Mouse (Mus musculus): ENCODE results near the gene Abt1.

The Abt1 gene

DNA sequence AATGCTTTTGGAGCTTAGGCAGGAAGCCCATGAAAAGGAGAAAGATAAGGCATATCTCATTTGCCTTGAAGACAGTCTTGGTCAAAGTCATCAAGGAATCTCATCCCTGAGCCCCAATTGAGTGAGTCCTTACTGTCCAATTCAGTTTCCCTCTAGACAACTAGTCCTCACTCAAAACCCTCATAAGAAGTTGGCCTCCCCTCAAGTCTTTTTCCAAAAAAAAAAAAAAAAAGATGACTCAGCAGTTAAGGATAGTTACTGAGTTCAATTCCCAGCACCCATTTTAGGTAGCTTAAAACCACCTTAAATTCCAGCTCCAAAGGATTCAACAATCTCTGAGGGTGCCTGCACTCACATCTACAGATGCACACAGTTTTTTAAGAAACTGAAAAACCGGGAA is 40.5 kb downstream of the Abt1 start:
- in situ Hi-C loops (cut with MboI, MseI) = no loop called here

DNA sequence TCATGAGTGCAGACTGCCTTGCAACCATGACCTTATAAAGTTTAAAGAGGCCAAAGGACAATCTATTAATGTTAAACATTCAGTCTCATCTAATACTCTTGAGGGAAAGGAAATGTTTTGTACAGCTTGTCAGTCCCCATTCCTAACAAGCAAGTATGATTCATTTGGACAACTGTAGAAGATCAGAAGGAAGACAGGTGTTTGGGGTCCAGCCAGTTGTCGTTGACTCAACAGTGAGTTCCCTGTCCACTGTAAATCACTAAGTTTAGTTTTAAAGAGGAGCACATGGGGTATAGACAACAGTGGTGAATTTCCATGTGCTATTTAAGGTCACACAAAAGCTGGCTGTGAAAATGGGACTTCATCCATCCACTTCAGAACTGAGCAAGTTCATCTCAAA is 51.2 kb downstream of the Abt1 start:
- in situ Hi-C loops (cut with MboI, MseI) = loop anchor here in 1 of 2 experiments (25.0 kb wide), 1 partner anchor 1860 kb away; the partner anchor contains the start of gene Gm11273

DNA sequence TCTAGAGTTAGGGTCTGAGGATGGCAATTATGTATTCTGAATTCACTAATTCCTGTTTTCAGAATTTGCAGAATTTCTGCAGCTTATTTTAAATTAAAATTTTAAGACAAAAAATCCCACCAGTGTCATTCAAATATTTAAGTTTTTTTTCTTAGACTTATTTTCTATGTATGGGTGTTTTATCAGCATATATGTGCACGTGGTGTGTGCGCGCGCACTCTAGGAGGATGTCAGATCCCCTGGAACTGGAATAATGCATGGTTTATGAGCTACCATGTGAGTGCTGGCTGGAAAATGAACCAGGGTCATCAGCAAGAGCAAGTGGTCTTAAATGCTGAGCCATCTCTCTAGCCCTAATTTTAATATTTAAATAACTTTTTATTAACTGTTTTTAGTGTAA is 53.6 kb downstream of the Abt1 start:
- in situ Hi-C loops (cut with MboI, MseI) = loop anchor here in 1 of 2 experiments (25.0 kb wide), 1 partner anchor 1858 kb away; the partner anchor contains the start of gene Gm11273

DNA sequence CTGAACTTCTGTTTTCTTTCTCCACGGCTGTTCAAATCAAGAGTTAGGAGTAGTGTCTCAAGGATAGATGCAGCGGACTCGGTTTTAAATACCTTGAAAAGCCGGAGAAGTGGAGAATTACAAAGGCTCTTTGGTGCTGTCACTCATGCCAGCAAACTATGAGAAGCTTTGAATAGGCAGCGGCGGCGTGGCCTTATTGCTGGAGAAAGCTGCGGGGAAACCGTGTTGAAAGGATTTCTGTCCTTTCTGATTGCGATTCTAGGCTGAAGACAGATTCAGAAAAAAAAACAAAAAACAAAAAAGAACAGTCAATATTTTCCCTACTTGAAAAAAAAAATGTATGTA is 54.3 kb downstream of the Abt1 start:
- in situ Hi-C loops (cut with MboI, MseI) = loop anchor here in 1 of 2 experiments (25.0 kb wide), 1 partner anchor 1857 kb away; the partner anchor contains the start of gene Gm11273

GRCm38 (mm10) chr13:23368583-23369420 is 54.9 kb downstream of the Abt1 start, which contains the start of gene Zfp322a:
Gene Zfp322a (minus strand): TSS chr13:23369208.
- in situ Hi-C loops (cut with MboI, MseI) = loop anchor here in 1 of 2 experiments (25.0 kb wide), 1 partner anchor 1857 kb away; the partner anchor contains the start of gene Gm11273

Measured in T-helper 17 cell (primary cell).